Mouse (Mus musculus): Measurements from ENCODE around the gene Spint4. TPM values are rescaled to one million over a fixed set of nuclear protein-coding genes. Genes with fewer than 3 reads are reported as not detected.

Spint4 gene
- not detected in 2 replicates for polyA plus RNA-seq (2012; ENCODE audit: low replicate concordance)

DNA sequence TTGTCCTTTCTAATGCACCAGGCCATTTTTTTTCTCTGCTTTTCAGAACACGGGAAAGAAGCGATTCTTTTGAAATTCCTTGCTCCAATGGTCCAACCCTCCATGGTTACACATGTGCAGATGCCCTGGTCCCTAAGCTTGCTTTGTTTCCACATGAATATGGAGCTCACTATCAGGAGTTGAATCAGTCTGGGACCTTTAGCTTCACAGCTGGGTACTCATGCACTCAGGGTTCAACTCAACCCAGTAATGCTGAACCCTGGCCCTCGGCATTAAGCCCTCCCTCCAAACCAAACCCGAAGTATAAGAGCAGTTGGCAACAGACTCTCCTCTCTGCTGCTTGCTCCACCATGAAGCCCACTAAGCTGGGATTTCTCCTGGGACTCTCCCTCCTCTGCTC, at the start of gene Spint4:
Gene Spint4, plus strand, starts transcription at position 301 of the 400 bp plus-strand sequence.

GRCm38 (mm10) chr2:164655858-164656257, 42.4 kb upstream of the Spint4 start, which contains the start of gene Wfdc10:
TSS of gene Wfdc10 (plus strand) at chr2:164656046.

GRCm38 (mm10) chr2:164656483-164656882, 41.8 kb upstream of the Spint4 start, which contains the start of gene Wfdc9:
TSS of gene Wfdc9 (minus strand) at chr2:164656583.

GRCm38 (mm10) chr2:164673987-164674386, 24.3 kb upstream of the Spint4 start, which contains the start of gene Wfdc11:
TSS of gene Wfdc11 (minus strand) at chr2:164674087.

GRCm38 (mm10) chr2:164684807-164685206, 13.5 kb upstream of the Spint4 start, which contains the start of gene Wfdc13:
TSS of gene Wfdc13 (plus strand) at chr2:164685107.

GRCm38 (mm10) chr2:164715005-164715404, 16.7 kb downstream of the Spint4 start, which contains the start of gene Spint5:
TSS of gene Spint5 (plus strand) at chr2:164715305.

DNA sequence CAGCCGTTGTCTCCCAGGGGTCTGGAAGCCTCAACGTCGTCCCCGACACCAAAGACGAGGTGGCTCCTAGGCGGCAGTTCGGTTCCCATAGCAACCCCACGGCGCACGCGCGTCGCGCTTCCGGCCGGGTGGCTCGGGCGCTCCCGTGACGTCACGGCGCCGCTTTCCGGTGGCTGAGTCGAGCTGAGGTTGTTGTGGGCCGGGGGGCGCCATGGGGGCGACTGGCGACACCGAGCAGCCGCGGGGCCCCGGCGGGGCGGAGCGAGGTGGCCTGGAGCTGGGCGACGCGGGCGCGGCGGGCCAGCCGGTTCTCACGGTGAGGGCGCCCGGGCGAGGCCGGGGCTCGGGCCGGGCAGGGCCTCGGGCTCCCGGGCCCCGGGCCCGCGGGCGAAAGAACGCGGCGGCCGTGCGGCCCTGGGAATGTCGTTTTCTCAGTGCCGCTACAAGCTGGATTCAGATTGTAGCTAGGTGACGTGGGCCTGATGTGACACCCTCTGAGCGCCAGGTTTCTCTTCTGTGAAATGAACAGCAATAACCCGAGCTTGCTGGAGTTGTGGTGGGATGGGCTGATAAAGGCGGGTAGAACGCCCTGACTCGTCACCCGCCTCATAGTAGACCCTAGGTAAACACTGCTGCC, 47.7 kb downstream of the Spint4 start, which contains the start of the genes Wfdc3 and Dnttip1:
Gene Wfdc3, minus strand, starts transcription at position 89 of the 637 bp plus-strand sequence.
Gene Dnttip1, plus strand, starts transcription at position 141 of the 637 bp plus-strand sequence.

Other genes starting within 250 kb of the Spint4 start
- 222 and 239 TPM in 2 replicates for gene Sys1, start 241.5 kb upstream of the Spint4 start, polyA plus RNA-seq (2012; ENCODE audit: low replicate concordance)
- 0.17 and 0.94 TPM in 2 replicates for gene Gm20458, start 237.5 kb upstream of the Spint4 start, polyA plus RNA-seq (2012; ENCODE audit: low replicate concordance)
- gene Trp53tg5, start 224.8 kb upstream of the Spint4 start, polyA plus RNA-seq (2012; ENCODE audit: low replicate concordance) = not detected in 2 replicates
- 15.3 and 25.0 TPM in 2 replicates for gene Dbndd2, start 212.4 kb upstream of the Spint4 start, polyA plus RNA-seq (2012; ENCODE audit: low replicate concordance)
- gene Pigt, start 201.0 kb upstream of the Spint4 start, polyA plus RNA-seq (2012; ENCODE audit: low replicate concordance) = 173 and 257 TPM in 2 replicates
- not detected in 2 replicates for gene Wfdc2, start 136.1 kb upstream of the Spint4 start, polyA plus RNA-seq (2012; ENCODE audit: low replicate concordance)
- gene Spint3, start 125.0 kb upstream of the Spint4 start, polyA plus RNA-seq (2012; ENCODE audit: low replicate concordance) = not detected in 2 replicates
- gene Wfdc6a, start 113.1 kb upstream of the Spint4 start, polyA plus RNA-seq (2012; ENCODE audit: low replicate concordance) = not detected in 2 replicates
- not detected in 2 replicates for gene Eppin, start 104.9 kb upstream of the Spint4 start, polyA plus RNA-seq (2012; ENCODE audit: low replicate concordance)
- not detected in 2 replicates for gene Wfdc6b, start 85.0 kb upstream of the Spint4 start, polyA plus RNA-seq (2012; ENCODE audit: low replicate concordance)
- not detected in 2 replicates for gene Wfdc8, start 84.9 kb upstream of the Spint4 start, polyA plus RNA-seq (2012; ENCODE audit: low replicate concordance)
- not detected in 2 replicates for gene Wfdc16, start 59.7 kb upstream of the Spint4 start, polyA plus RNA-seq (2012; ENCODE audit: low replicate concordance)
- gene Wfdc10, start 42.5 kb upstream of the Spint4 start, polyA plus RNA-seq (2012; ENCODE audit: low replicate concordance) = not detected in 2 replicates
- gene Wfdc9, start 41.9 kb upstream of the Spint4 start, polyA plus RNA-seq (2012; ENCODE audit: low replicate concordance) = not detected in 2 replicates
- gene Wfdc11, start 24.4 kb upstream of the Spint4 start, polyA plus RNA-seq (2012; ENCODE audit: low replicate concordance) = not detected in 2 replicates
- not detected in 2 replicates for gene Wfdc13, start 13.4 kb upstream of the Spint4 start, polyA plus RNA-seq (2012; ENCODE audit: low replicate concordance)
- not detected in 2 replicates for gene Spint5, start 16.8 kb downstream of the Spint4 start, polyA plus RNA-seq (2012; ENCODE audit: low replicate concordance)
- gene Wfdc3, start 47.4 kb downstream of the Spint4 start, polyA plus RNA-seq (2012; ENCODE audit: low replicate concordance) = 0.14 TPM in 1 of 2 replicates, not detected in the other
- 30.4 and 109 TPM in 2 replicates for gene Dnttip1, start 47.5 kb downstream of the Spint4 start, polyA plus RNA-seq (2012; ENCODE audit: low replicate concordance)
- 143 and 160 TPM in 2 replicates for gene Ube2c, start 71.4 kb downstream of the Spint4 start, polyA plus RNA-seq (2012; ENCODE audit: low replicate concordance)
- not detected in 2 replicates for gene Tnnc2, start 81.5 kb downstream of the Spint4 start, polyA plus RNA-seq (2012; ENCODE audit: low replicate concordance)
- 3.9 and 10.1 TPM in 2 replicates for gene Snx21, start 87.3 kb downstream of the Spint4 start, polyA plus RNA-seq (2012; ENCODE audit: low replicate concordance)
- 13.5 and 59.4 TPM in 2 replicates for gene Acot8, start 106.4 kb downstream of the Spint4 start, polyA plus RNA-seq (2012; ENCODE audit: low replicate concordance)
- gene Zswim3, start 106.6 kb downstream of the Spint4 start, polyA plus RNA-seq (2012; ENCODE audit: low replicate concordance) = 0.55 and 2.0 TPM in 2 replicates
- gene Zswim1, start 124.2 kb downstream of the Spint4 start, polyA plus RNA-seq (2012; ENCODE audit: low replicate concordance) = 15.5 and 30.3 TPM in 2 replicates
- not detected in 2 replicates for gene Spata25, start 130.0 kb downstream of the Spint4 start, polyA plus RNA-seq (2012; ENCODE audit: low replicate concordance)
- 21.4 and 125 TPM in 2 replicates for gene Ctsa, start 134.4 kb downstream of the Spint4 start, polyA plus RNA-seq (2012; ENCODE audit: low replicate concordance)
- gene Neurl2, start 135.0 kb downstream of the Spint4 start, polyA plus RNA-seq (2012; ENCODE audit: low replicate concordance) = 2.3 and 2.5 TPM in 2 replicates
- 9.3 and 14.4 TPM in 2 replicates for gene Pltp, start 159.2 kb downstream of the Spint4 start, polyA plus RNA-seq (2012; ENCODE audit: low replicate concordance)
- gene Pcif1, start 180.8 kb downstream of the Spint4 start, polyA plus RNA-seq (2012; ENCODE audit: low replicate concordance) = 64.8 and 66.4 TPM in 2 replicates
- gene Zfp335, start 213.3 kb downstream of the Spint4 start, polyA plus RNA-seq (2012; ENCODE audit: low replicate concordance) = 63.2 and 88.5 TPM in 2 replicates
- 5.0 and 9.8 TPM in 2 replicates for gene Mmp9, start 242.3 kb downstream of the Spint4 start, polyA plus RNA-seq (2012; ENCODE audit: low replicate concordance)